Mouse (Mus musculus) cerebellum, postnatal 14 days (tissue): ENCODE measurements at regions not wholly inside any gene's neighbourhood (a gene's known extent, or its start where the extent isn't known, plus 50 kb on each side); places are given as distances from the start of the nearest gene placed in this dataset.

Experiments used
- DNase-seq, 2 experiments: peaks; one replicate each; pipeline ENCODE4 v3.0.0; 2021; ENCODE audit warnings: mixed read lengths in 2 of 2

- peak; percentile 68 to 82 for DNase-seq
Observed at GRCm38 (mm10) chr10:7267903-7268302, 55.9 kb upstream of the Cnksr3 start.

GRCm38 (mm10) chr10:7267106-7267505 lies 55.1 kb upstream of the Cnksr3 start:
- DNase-seq, result peak; percentile 57 to 60

- no peak for DNase-seq
Observed at GRCm38 (mm10) chr10:7265412-7265811, 53.4 kb upstream of the Cnksr3 start.

GRCm38 (mm10) chr10:7264721-7265120 lies 52.7 kb upstream of the Cnksr3 start:
- no peak for DNase-seq
